Mouse (Mus musculus) right cerebral cortex, postnatal 25 days (tissue): ENCODE measurements at regions not wholly inside any gene's neighbourhood (a gene's known extent, or its start where the extent isn't known, plus 50 kb on each side); places are given as distances from the start of the nearest gene placed in this dataset.

Experiments
- DNase-seq: peaks from one replicate; pipeline ENCODE4 v3.0.0; 2022

DNA sequence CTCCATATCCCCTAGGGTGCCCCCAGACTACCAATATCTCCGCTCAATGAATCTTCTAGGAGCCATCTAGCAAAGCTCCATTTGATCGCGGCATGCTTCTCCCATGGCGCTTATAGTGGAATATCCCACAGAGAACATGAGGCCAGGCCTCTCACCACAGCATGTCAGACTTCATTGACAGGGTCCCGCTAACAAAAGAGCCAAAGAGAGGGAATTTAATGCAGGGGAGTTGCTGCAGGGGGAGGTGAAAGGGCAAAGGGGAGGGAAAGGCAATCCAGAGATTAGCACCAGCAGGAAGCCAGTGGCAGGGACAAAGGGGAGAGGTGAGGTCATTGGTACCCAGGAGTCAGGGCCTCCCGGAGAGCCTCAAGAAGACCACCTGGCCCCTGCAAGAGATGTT, 424.0 kb upstream of the Smim15 start:
- no peak for DNase-seq

DNA sequence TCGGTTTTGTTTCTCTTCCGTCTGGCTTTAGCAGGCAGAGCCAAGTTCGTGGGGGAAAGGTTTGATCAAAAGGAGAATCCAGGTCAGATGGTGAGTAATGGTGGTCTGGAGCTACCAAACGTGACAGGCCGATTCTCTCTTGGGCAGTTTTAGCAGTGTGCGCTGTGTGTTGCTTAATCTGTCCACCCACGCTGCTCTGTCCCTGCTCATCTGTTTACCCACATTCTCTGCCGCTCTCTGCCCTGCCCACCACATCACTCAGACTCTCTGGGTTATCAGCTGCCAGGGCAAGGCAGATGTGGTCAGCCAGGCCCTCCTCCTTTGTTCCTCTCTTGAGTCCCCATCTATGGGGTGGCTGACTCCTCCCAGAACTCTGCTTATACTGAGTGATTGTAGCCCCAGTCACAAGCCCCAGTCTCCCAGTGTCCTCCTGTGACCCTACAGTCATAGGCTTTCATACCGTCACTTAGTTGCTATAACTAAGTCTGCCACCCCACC, 424.8 kb upstream of the Smim15 start:
- no peak for DNase-seq

- DNase-seq: no peak
These were observed 425.3 kb upstream of the Smim15 start for GRCm38 (mm10) chr13:107618796-107619429.

GRCm38 (mm10) chr13:107618369-107618771, 425.9 kb upstream of the Smim15 start:
- DNase-seq: no peak

- no peak for DNase-seq
These were observed 426.7 kb upstream of the Smim15 start for GRCm38 (mm10) chr13:107617582-107617981.

GRCm38 (mm10) chr13:107616775-107617174, 427.5 kb upstream of the Smim15 start:
- no peak for DNase-seq

GRCm38 (mm10) chr13:107608996-107609503, 435.2 kb upstream of the Smim15 start:
- DNase-seq: no peak

- DNase-seq: no peak
These were observed 437.0 kb upstream of the Smim15 start for GRCm38 (mm10) chr13:107607294-107607693.

DNA sequence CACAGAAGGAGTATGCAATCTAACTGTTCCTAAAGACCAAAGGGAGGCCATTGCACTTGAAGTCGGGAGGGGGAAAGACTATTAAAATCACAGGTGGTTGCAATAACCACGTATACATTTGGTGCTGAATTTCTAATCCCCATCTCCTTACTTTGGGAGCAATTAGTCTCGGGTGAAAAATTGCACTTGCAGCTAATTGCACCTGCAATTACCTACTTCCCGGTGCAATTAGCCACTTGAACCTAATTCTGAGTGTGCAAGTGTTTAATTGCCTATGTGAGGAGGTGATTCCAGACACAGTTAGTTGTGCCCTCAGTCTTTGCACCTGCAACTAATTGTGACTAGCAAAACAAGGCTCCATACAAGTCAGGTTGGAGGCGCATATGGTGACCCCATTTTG, 442.1 kb upstream of the Smim15 start:
- no peak for DNase-seq

- DNase-seq: no peak
These were observed 443.2 kb upstream of the Smim15 start for GRCm38 (mm10) chr13:107601132-107601439.

DNA sequence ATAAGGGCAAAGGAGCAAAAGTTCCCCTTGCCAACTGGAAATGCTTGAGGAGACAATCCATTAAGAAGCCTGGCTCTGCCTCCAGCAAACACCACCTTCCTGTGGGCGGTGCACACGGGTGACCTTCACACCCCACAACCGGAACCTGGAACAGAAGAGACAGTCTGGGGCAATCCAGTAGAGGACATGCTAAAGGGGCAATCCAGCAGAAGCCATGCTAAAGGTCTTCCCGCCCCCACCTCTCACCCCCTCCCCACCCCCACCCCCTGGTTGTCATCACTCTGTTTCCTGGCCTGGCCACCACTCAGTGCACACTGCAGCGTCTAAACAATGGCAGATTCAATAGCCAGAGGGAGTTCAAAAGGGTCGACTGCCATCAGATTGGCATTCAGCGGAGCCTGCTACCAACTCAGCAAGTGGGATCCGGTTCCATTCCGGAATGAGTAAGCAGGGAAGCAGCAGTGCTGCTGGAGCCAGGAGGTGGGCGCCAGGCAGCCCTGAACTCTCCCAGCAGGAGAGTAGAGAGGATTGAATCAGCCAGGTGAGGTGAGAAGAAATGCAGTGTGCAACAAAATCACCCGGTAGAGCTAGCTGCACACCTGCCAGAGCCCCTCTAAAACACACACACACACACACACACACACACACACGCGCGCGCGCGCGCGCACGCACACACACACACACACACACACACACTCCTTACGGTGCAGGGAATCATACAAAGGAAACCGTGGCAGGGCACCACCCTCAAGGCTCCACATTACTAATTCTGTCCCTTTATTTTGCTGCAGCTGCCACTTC, 443.7 kb upstream of the Smim15 start:
- DNase-seq: no peak

- no peak for DNase-seq
These were observed 445.1 kb upstream of the Smim15 start for GRCm38 (mm10) chr13:107599094-107599644.

DNA sequence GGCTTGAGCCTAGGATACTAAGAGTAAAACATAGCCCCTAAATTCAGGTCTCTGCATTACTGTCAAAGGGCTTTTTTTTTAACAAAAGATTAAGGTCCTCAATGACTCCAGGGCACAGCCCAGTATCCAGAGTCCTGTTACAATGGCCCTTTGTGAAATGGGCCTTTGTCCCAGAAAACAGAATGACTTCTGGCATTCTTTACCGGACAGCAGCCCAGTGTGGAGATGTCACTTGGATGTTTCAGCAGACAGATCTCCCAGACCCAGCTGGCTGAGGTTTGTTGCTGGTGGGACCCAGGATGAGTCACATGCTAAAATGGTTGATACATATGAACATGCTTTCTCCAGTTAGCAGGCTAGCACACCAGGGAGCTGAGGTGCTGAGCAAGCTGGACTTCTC, 445.9 kb upstream of the Smim15 start:
- no peak for DNase-seq

- DNase-seq: no peak
These were observed 447.0 kb upstream of the Smim15 start for GRCm38 (mm10) chr13:107597217-107597616.

DNA sequence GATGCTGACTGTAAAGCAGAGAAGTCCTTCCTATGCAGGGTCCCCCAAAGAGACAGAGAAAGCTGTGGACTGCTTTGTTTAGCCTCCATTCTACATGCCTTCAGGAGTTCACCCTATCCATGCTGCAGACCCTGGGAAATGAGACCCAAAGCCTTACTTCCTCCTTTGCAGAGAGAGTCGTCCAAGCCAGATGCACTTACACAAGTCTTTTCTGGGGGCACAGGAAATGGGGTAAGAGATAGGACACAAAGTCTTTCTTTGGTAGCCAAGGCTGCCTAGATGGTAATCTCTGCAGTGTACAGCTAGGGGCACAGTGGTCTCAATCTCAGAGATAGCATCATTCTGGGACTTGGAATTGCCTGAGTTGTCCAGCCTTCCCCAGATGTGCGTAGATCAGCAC, 448.1 kb upstream of the Smim15 start:
- DNase-seq: no peak

DNA sequence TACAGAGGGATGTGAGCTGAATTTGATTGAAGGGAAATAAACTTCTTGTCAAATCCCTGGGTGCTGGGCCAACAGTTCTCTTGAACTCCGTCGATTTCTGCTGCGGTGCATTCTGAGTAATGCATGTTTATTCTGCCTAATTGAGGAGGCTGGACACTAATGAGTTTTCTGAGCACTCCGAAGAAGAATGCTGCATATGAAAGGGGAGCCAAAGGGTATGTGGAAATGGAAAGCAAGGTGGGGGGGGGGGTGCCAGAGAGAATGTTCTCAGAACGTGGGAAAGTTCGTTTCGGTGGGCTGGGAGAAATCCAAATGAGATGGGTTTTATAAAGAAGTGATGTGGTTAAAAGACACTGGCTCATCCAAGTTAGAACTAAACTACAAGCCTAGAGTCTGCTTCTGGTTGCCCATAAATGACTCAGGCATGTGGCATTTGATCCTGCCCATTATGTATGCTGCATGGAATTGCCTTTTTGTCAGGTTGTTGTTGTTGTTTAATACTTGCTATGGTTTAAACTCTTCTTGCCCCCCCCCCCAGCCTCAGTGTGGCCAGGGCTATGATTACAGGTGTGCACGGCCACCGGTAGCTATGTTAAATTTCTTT, 455.7 kb upstream of the Smim15 start:
- no peak for DNase-seq

- DNase-seq: no peak
These were observed 456.6 kb upstream of the Smim15 start for GRCm38 (mm10) chr13:107587678-107588077.

DNA sequence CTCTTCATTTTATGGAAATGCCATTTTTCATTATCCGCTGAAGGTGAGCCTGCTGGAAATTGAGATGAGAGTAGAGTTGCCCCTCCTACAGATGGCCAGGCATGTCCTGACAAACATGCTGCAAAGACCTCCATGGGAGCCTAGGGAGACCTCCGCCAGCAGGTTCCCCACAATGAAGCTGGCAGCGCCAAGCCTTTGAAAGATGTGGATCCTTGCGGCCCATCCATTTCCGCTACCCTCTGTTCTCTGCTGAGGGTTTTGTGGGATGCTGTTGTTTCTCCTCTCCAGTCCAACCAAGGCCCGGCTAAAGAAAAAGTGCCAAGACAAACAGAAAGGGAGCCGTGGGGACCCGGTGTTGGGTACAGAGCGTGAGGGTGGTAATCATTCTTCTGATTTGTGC, 458.3 kb upstream of the Smim15 start:
- DNase-seq: no peak

DNA sequence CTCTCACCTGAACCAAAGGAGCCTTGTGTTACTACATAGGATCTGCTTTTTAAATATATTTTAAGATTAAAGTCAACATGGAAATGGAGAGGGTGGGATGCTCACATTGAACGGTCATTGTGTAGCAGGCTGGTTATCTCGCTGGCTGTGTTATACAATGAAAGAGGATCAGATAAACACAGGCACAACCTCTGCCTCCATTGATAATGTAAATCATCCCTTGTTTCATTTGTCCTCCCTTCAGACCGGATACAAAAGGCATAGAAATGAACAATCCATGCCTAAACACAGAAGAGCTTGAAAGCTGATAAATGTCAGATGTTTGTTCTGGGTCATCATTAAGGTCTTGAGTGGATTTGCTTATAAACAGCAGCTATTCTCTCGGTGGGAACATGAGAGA, 458.9 kb upstream of the Smim15 start:
- no peak for DNase-seq

GRCm38 (mm10) chr13:107578968-107579367, 465.3 kb upstream of the Smim15 start:
- DNase-seq: no peak

- DNase-seq: no peak
These were observed 466.4 kb upstream of the Smim15 start for GRCm38 (mm10) chr13:107577809-107578208.

DNA sequence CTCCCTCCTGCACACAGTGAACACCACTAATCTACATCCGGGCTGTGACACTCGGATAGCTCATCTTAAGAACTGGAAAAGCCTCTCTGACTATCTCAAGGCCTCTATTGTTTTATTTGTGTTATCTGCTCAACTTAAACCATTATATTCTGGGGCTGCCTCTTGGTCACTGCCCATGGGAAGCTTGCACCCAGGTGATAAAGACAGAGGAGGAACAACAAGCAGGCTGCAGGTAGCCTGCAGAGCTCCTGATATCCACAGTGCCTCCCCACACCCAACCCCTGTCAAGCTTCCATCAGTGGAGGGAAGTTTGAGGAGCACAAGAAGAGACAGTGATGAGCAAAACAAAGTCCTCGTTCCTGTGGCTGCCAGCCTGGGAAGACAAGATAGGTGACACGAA, 467.0 kb upstream of the Smim15 start:
- no peak for DNase-seq

- DNase-seq: no peak
These were observed 467.5 kb upstream of the Smim15 start for GRCm38 (mm10) chr13:107576701-107577100.

DNA sequence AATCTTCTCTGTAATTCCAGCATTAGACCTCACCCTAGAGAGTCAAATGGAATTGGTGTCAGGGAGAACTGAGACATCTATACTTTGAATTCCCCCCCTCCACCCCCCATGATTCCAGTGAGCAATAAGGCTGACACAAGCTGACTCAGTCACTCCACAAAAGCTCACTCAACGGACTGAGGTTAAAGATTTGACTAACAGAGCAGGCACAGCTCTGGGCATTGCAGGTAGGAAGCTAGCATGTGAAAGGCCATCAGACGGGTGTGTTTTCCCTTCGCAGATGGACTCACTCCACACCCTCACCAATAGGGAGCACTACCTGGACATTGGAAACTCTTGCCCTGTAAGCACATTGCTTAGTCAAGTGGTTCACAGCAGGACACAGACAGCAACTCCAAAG, 469.2 kb upstream of the Smim15 start:
- no peak for DNase-seq
